Mouse (Mus musculus) spleen, postnatal 4 days (tissue): ENCODE data around the gene Acvrl1.
A peak's percentile ranks its signal among the peaks of the same experiment; 100 is the strongest.

Experiments
- DNase-seq, 2 experiments: peaks; one replicate each; pipeline ENCODE4 v3.0.0; 2022; ENCODE audit warnings: low spot score in 2 of 2

Gene Acvrl1

DNA sequence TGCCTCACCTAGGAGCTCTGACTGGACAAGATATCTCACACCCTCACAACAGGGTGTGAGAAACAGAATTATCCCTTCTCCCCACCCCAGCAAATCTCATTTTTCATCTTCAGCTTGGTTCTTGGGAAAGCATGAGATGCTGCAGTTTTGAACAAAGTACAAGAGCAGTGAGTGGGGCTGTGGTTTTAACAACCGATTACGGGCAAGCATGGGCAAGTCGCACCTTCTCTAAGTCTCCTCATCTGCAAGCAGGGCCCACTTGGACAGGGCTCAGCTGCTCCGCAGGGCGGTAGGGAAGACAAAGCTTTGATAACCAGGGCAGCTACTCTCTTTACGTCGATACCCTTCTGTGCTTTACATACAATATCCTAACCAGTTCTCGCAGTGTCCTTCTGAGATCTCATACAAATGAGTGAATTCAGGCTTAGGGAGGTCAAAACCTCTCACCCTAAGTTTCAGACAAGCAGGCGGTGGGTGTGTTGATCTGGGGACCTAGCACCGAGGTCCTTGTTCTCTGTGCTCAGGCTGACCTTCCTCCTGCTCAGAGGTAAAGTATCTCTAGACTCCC lies 42.2 kb downstream of the Acvrl1 start:
- DNase-seq, result no peak

DNA sequence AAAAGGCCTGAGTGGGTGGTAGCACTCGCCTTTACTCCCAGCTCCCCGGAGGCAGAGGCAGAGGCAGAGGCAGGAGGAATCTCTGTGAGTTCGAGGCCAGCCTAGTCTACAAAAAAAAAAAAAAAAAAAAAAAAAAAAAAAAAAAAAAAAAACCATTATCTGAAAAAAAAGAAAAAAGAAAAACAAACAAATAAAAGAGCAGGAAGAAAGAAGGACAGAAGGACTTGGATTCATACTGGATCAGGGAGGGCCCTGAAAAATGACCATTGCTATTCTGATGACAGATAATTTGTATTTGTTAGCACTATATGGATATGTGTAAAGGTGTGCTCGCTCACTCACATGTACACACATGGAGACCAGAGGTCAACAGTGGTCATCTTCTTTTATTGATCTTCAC lies 43.0 kb downstream of the Acvrl1 start:
- DNase-seq, result no peak

DNA sequence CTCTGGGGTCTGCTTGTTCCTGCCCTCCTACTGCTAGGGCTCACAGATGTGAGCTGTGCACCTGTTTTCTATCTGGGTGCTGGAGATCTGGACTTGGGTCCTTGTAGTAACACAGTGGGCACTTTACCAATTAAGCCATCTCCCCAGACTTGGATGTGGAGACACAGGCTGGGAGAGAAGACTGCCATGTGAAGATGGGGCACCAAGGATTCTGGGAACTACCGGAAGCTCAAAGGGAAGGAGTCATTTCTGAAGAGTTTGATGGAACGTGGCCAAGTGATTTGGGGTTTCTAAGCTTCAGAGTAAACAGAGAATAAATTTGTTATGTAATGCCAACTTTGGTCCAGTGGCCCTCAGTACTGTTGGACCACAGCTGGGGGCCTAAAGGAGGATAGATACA lies 43.7 kb downstream of the Acvrl1 start:
- DNase-seq, result no peak

DNA sequence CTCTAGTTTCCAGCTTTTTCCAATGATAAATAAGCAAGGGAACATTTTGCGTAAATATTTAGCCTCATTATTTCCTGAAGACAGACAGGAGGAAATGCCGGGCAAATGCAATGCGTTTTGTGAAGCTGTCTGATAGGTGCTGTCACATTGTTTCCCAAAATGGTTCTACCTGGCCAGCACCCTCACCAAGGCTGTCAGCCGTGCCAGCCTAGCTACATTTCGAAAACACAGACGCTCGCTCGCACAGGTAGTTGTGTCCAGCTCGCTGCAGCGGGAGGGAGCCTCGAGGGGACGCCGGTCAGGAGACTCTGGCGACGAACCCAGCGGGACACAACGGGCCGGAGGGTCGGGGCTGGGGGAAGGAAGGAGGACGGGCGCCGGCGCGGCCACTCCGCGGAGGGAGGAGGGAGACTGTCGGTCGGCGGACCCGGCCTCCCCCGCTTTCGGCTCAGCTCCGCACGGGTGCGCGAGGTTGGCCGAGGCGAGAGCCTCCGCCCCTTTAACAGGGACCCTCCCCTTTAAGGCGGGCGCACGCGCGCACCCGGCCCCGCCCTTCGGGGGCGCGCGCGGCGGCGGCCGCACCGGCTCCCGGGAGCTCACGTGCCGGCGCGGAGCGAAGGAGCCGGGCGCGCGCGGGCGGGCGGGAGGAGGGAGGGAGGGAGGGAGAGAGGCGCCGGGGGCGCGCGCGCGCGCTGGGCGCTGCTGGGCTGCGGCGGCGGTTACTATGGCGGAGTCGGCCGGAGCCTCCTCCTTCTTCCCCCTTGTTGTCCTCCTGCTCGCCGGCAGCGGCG lies 45.3 kb downstream of the Acvrl1 start, which contains the start of gene Acvr1b:
Acvr1b (plus strand) TSS at position 647 of the 791 bp plus-strand sequence.
- DNase-seq, result peak; percentile 83 to 88

DNA sequence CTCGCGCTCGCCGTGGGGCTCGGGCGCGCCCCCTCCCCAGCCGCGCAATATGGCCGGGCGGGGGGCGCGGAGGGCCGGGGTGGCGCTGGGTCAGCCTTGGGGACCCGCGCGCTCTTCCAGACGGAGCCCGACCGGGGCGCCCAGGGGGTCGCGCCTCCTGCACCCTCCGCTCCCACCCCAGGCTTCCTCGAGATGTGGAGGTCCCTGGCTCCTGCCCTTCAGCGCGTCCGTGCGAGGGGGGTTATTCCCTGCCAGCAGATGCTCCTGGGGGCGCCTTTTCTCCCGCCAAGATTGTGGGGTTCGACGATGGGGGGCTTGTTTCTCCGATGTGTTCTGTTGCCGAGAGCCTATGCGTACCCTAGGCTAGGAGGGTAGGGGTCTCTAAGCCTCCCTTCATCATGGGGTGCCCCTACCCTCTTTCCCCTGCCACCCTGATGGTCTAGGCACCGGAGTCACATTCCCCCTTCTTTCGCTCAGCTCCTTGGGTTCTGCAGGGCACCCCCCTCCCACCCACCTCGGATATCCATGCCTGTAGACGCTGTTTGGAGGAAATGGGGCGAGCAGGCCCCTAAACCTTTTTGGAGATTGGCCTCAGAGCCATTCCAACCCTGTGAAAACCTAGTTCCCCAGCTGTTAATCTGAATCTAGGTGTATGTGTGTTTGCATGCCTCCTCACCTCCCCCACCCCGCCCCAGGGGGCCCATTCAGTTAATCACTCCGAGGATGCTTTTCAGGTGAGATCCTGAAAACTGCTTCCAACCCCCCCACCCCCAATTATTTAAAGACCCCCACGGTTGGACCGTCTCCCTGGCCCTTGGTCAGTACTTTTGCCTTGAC lies 46.2 kb downstream of the Acvrl1 start:
- DNase-seq, result no peak

DNA sequence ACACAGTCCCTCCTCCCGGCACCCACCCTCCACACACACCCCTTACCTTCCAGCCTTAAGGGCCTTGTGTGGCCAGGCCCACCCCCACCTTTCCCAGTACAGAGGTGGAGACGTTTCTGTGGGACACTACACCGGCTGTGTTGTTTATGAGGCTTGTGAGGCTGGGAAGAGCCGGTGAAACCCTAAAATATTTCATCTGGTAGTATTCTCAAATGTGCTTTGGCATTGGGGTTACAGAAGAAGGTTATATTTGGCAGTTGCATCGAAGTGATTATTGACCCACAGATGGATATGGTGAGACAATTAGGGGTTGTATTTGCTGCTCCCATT lies 46.8 kb downstream of the Acvrl1 start:
- DNase-seq, result no peak

DNA sequence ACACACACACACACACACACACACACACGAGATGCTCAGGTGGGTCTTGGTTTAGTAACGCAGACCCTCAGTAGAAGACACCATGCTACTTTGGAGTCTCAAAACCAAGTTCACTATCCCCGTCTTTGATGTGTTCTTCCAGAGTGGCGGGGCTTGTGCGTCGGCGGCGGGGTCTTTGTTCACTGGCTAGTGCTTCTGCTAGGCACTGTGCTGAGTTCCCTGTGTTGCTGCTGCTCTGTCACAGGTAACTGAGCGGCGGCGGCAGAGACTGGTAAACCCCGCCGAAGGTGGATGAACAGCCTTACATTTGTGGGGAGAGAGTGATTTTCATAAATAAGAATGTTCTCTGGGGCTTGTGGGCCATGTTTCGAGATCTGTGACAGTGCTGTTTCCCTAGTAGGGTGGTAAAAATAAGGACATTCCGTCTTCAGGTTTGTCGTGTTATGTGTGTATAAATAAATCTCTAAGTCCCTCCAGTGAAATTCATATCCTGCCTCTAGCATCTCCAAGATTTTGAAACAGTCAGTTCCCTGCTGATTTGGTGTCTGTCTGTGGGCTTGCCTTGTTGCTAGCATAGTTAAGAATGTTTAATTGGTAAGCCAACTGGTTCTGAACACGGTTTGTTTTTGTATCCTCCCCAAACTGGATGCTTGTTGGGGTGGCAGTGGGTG lies 47.4 kb downstream of the Acvrl1 start:
- DNase-seq, result no peak

DNA sequence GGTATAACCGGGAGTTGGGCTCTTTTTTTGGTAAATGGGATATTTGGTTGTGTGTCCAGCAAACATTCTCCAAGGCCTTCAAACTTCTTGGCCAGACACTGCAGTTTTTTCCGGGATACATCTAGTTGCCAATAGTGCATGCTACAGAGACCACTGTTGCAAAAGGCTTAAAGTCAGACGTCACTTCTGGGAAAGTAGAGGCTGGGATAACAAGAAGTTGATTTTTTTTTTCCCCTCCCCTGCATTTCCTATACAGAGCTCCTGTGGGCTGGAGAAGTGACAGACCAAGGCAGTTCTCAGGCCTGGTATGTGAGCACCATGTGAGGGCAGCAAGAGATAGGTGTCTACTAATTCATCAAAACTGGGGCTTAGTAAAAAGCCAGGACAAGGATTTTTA lies 48.0 kb downstream of the Acvrl1 start:
- no peak for DNase-seq

DNA sequence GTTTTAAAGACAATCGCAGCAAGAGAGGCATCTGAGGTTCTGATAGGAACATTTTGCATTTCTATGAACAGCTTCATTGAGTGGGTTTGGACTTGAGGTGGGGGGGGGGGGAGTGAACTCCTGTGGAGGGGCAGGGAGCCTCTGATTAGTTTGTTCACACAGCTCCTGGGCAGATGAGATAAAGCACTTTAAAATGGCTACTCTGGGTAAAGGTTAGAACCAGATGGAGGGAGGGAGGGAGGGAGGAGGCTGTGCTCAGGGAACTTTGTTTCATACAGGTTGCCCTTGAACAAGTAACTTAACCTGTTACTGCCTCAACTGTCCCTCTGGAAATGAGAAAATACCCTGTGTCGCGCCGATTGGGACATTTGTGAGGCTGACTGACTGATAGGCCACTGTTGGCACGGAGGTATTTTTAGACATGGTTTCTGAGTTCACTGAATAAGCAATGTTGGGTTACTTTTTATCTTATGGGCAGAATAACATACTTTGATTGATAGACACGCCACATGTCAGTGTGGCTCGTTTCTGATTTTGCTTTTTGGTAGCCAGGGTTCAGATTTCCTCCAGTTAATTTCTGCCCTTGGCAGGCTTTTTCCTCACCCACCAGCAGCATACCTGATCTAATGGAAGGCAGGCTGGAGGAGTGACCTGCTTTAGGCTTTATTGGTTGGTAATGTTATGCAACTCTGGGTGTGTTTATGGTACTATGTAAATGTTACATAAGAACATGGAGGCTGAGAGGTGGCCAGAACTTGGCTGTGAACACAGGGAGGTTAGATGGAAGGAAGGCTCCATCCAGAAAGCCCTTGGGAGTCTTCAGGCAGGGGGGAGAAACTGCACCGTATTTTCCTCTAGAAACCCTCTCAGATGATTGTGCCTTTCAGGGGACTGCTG lies 48.7 kb downstream of the Acvrl1 start:
- DNase-seq, result no peak

DNA sequence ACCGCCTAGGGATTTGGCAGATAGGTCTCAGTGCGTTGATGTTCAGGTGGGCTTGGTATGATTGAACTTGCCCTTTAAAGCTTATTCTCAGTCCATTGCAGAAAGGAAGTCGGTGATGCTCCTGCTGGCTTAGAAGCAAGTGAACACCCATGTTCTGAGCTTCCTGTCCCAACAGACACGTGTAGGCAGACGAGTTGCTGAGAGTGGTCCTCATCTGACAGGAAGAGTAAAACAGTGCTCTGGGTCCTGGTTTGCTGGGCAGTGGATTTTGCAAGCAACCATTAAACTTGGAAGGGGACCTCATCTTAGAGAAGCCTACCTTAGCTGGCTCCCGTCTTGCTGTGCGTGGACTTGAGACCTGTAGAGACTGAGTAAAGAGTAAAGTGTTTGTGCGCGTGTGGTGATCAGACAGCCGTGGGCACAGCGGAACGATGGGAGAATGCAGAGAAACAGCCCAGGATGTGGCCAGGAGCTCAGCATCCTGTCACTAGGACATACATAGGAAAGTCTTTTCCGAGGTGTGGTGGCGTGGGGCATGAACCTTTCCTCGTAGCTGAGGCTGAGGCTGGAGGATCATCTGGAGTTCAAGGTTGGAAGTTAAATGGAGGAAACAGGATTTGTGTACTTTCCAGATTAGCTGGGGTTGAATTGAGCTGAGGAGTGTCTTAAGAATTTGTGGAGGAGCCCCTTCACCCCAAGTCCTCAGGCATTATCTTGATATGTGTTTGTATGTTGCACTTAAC lies 52.2 kb downstream of the Acvrl1 start:
- DNase-seq, result no peak

DNA sequence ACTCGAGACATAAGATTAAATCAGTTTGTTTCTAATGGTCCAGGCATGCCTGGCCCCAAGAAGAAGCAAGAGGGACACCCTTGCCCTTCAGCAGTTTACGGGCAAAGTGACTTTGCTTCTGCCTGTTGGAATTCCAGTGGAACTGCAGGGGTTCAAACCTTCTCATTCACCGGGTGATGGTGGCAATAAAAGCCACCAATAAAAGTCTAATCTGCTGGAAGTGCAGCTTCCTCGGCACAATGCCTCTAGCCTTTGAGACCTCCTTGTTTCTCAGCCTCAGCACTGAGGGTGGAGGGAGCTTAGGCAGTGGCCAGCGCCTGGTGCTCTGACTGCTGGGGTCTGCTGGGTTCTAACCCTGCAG lies 52.8 kb downstream of the Acvrl1 start:
- no peak for DNase-seq

DNA sequence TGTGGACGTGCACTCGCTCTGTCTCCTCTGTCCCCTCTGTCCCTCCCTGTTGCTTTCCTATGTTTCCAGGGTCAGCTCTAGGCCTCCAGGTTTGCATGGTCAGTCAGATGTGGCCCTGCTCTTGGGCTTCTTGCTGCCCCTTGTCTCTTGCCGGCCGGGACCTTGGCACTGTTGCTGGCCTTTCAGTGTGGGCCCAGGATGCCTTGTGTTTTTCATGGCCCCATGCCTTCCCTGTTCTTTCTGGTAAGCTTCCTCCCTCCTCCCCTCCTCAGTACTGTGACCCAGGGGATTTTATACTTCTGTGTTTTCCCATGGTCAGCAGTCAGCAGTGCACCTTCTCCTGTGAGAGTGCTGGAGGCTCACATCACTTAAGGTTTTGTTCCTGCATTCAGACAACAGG lies 53.2 kb downstream of the Acvrl1 start:
- DNase-seq, result no peak

DNA sequence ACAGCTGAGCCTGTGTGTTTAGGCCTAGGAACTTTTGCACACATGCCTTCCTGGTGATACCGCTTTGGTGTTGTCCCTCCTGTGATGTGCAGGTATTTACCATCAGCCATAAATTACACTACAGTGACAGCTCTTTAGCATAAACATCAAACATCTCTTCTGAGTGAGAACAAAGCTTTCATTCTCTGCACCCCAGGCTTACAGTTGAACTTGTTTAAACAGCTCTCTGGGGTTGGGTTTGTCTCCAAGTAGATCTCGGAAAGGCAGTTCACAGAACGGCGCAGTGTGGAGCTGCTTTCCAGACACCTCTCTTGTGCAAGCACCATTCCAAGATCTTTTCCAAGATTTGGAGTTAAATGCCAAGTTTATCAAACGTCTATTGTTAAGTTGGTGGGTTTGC lies 54.4 kb downstream of the Acvrl1 start:
- DNase-seq, result no peak

DNA sequence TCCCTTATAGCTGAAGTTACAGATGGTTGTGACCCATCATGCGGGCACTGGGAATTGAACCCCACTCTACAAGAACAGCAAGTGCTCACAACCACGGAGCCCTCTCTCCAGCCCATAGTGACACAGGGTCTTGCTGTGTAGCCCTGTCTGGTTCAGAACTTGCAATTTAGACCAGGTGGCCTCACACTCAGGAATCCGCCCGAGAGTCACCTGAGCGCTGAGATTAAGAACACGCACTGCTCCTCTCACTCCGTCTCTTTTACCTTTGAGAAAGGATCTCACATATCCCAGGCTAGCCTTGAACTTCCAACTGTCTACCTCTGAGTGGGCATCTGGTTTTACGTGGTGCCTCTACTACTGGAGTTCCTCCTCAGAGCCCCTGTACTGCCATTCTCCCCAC lies 56.0 kb downstream of the Acvrl1 start:
- no peak for DNase-seq

DNA sequence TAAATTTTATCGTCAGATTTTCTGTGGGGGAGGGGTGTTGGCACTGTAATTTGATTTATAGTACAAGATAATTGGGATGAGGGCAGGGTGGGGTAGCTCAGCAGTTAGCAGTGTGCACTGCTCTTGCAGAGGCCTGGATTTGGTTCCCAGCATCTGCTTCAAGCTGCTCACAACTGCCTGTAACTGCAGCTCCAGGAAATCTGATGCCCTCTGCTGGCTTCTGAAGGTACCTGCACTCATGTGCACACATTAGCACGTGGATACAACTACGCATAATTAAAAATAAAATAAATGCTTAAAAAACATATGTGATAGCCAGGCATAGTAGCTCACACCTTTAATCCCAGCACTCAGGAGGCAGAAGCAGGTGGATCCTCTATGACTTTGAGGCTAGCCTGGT lies 57.2 kb downstream of the Acvrl1 start:
- DNase-seq, result no peak

DNA sequence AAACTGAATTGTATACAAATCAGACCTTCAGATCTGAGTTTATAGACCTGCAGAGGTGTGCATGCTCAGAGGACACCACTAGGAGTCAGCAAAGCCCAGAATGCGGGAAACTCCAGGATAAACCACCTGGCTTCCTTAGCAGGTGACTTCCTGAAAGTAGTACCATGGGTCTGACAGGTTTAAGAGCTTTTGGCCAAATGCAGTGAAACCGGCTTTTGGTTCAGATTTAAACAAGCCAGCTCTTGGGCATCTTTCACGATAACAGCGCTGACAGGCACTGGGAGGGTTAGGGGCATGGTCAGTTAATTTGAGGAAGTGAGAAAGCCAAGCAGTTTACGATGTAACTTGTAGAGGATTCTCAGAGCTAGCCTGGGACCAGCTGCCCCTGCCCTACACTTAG lies 59.6 kb downstream of the Acvrl1 start:
- no peak for DNase-seq

DNA sequence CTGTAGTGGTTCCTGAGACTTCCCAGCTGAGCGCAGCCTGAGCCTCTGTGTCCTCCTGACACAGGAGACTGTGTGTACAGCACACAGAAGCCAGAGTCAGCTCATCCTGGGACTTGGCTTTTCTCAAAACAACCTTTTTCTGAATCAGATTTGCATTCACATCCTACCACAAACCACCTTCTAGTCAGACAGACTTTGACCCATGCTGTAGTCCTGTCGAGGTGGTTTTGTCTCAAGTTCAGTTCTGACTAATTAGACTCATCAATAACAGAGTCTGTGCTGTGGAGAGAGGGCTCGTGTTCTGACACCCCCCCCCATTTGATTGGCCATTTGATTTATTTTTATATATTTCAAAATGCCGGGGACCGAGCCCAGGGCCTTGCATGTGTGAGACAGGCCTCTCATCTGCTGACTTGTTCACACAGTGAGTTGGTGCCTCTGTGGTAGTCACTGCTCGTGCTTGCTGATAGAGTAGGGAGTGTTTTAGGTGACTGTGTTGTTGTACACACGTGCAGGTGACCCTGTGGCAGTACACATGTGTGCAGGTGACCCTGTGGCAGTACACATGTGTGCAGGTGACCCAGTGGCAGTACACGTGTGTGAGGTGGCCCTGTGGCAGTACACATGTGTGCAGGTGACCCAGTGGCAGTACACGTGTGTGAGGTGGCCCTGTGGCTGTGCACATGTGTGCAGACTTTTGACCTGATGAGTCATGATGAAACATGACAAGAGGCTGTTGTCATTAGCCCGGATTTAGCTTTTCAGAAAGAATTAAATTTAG lies 61.8 kb downstream of the Acvrl1 start:
- DNase-seq, result no peak

DNA sequence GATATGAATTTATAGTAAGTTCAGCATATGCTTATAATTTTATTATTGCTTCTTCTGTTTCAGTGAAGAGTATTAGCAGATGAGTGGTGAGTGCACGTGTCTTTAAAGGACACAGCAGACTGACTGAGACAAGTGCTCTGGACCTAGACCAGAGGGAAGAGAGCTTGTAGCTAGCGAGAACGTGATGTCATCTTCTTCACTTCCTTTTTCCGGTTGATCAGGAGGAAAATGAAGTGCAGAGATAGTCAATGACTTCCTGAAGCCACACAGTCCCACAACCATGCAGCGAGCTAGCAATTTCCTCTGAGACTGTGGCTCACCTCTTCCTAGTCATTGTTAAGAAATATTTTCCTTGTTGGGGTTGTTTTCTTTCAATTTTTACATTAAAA lies 62.4 kb downstream of the Acvrl1 start:
- no peak for DNase-seq

DNA sequence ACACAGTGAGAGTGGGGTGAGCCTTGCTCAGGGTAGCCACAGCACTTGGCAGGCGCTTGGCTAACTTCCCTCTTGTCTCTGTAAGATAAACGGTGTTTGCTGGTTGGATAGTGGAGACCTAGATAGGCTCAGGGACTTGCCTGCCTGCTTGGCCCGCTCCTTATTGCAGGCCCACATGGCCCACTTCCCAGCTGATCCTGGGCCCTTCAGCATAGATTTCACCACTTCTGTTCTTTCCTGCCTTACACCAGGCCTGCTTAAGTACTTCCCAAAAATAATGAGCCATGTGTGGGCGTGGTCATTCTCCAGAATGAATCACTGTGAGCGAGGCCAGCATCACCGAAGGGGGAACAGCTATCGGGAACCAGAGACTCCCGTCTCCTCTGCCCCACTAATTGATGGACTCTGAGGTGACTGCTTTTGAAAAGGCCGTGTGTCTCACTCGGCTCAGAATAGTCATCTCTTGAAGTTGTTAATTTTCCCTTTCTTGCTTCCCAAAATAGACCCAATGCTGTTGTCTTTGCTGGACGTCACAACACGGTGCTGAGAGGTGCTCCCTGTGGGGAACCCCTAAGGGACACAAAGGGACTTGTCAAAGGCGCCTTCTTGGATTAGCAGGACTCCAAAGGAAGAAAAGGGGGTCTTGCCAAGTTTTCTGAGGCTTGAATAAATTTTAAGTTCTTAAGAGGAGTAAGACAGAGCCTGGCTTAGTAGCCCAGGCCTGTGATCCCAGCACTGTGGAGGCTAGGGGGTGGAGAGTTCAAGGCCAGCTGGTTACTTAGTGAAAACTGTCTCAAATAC lies 63.3 kb downstream of the Acvrl1 start:
- DNase-seq, result peak in 1 of 2 experiments; percentile 20
